Mouse (Mus musculus) limb, embryonic 11.5 days (tissue): Measurements from ENCODE around the gene Ube2q1. TPM values are rescaled to one million over a fixed set of nuclear protein-coding genes. Genes with fewer than 3 reads are reported as not detected.
A peak's percentile ranks its signal among the peaks of the same experiment; 100 is the strongest.

Experiments used
- ATAC-seq: fragments of 200-750 bp; cut with Nextera tagmentation; 2 replicates; pipeline ENCODE4 v1.8.0; 2017; ENCODE audit warnings: low read depth; ENCODE audit not compliant: insufficient number of reproducible peaks, low FRiP score, low TSS enrichment
- DNase-seq: peaks from one replicate; pipeline ENCODE4 v3.0.0-alpha.2; 2015; ENCODE audit warnings: low spot score
- H3K27ac ChIP-seq: fragments of 300-500 bp; sonication (generic); replicated peaks from 2 replicates; pipeline ENCODE4 v1.5.1; 2014; ENCODE audit warnings: low read depth, mild to moderate bottlenecking, low read length
- H3K27me3 ChIP-seq: fragments of 300-500 bp; sonication (generic); 2 replicates; pipeline ENCODE4 v1.6.1; 2014; ENCODE audit warnings: mild to moderate bottlenecking, low read length, mixed read lengths; ENCODE audit not compliant: control insufficient read depth, insufficient read depth
- H3K36me3 ChIP-seq: fragments of 300-500 bp; sonication (generic); 2 replicates; pipeline ENCODE4 v1.6.1; 2014; ENCODE audit warnings: mild to moderate bottlenecking, low read length, moderate library complexity, mixed read lengths; ENCODE audit not compliant: control insufficient read depth, insufficient read depth
- H3K4me1 ChIP-seq: fragments of 300-500 bp; sonication (generic); 2 replicates; pipeline ENCODE4 v1.6.1; 2014; ENCODE audit warnings: low read length, mixed read lengths; ENCODE audit not compliant: control insufficient read depth, insufficient read depth
- H3K4me2 ChIP-seq: fragments of 300-500 bp; sonication (generic); 2 replicates; pipeline ENCODE4 v1.6.1; 2014; ENCODE audit warnings: low read depth, mild to moderate bottlenecking, moderate library complexity; ENCODE audit not compliant: severe bottlenecking
- H3K4me3 ChIP-seq: fragments of 300-500 bp; sonication (generic); 2 replicates; pipeline ENCODE4 v1.5.1; 2014; ENCODE audit warnings: low read depth, low read length
- H3K9ac ChIP-seq: fragments of 300-500 bp; sonication (generic); 2 replicates; pipeline ENCODE4 v1.6.1; 2014; ENCODE audit warnings: mild to moderate bottlenecking, low read length
- H3K9me3 ChIP-seq: fragments of 300-500 bp; sonication (generic); 2 replicates; pipeline ENCODE4 v1.6.1; 2016; ENCODE audit warnings: low read length; ENCODE audit not compliant: control insufficient read depth
- WGBS: fragments of 180-500 bp; shearing (Covaris S2); extraction: QIAGEN DNeasy Blood & Tissue Kit; methylation state at CpG from one replicate; pipeline ENCODE4 v1.1.7; 2014; 5-methylcytosine and 5-hydroxymethylcytosine counted together
- polyA plus RNA-seq: library from polyadenylated mRNA; unstranded; fragments of >200 nt; fragmentation: Nextera tagmentation; extraction: Ambion mirVana; gene quantifications from 2 replicates; pipeline ENCODE4 v1.2.1, GENCODE M21; 2014

Ube2q1 gene
- polyA plus RNA-seq, 1 experiment from 2014 or later, result 23.5 TPM

- Histone ChIP-seq H3K4me1 (no peaks in the 10 kb centered on the region), H3K27ac (no peak overlapping the region), H3K4me2 (no peak overlapping the region), H3K27me3 (no peaks in the 10 kb centered on the region), H3K9ac (no peak overlapping the region), H3K9me3 (no peaks in the 10 kb centered on the region), H3K4me3 (no peak overlapping the region), H3K36me3 (no peaks in the 10 kb centered on the region)
- ATAC-seq, result no peak
- WGBS, result 94% methylated on average over 3 of the region's 3 CpGs
- no peak for DNase-seq
Measured at GRCm38 (mm10) chr3:89807171-89807570, 33.8 kb downstream of the Ube2q1 start.

- WGBS, result 79% methylated on average over 5 of the region's 5 CpGs
- Histone ChIP-seq H3K4me3 (no peak overlapping the region), H3K27ac (no peak overlapping the region), H3K36me3 (no peaks in the 10 kb centered on the region), H3K27me3 (no peaks in the 10 kb centered on the region), H3K4me1 (no peaks in the 10 kb centered on the region), H3K9ac (no peak overlapping the region), H3K4me2 (no peak overlapping the region), H3K9me3 (no peaks in the 10 kb centered on the region)
- no peak for ATAC-seq
- DNase-seq, result no peak
Measured at GRCm38 (mm10) chr3:89807881-89808280, 34.5 kb downstream of the Ube2q1 start.

- Histone ChIP-seq H3K27me3 (no peaks in the 10 kb centered on the region), H3K4me3 (no peak overlapping the region), H3K9me3 (no peaks in the 10 kb centered on the region), H3K4me1 (no peaks in the 10 kb centered on the region), H3K36me3 (no peaks in the 10 kb centered on the region), H3K9ac (no peak overlapping the region), H3K4me2 (no peak overlapping the region), H3K27ac (no peak overlapping the region)
- DNase-seq (no peak), ATAC-seq (no peak)
- 50% methylated on average over 9 of the region's 9 CpGs for WGBS
Measured at GRCm38 (mm10) chr3:89808638-89809037, 35.2 kb downstream of the Ube2q1 start.

GRCm38 (mm10) chr3:89810841-89811240 lies 37.4 kb downstream of the Ube2q1 start:
- H3K9me3 ChIP-seq, result no peaks in the 10 kb centered on the region
- ATAC-seq, result no peak
- DNase-seq, result no peak
- H3K4me1 ChIP-seq, result no peaks in the 10 kb centered on the region
- H3K9ac ChIP-seq, result no peak overlapping the region
- H3K36me3 ChIP-seq, result no peaks in the 10 kb centered on the region
- H3K4me2 ChIP-seq, result no peak overlapping the region
- no peaks in the 10 kb centered on the region for H3K27me3 ChIP-seq
- H3K4me3 ChIP-seq, result no peak overlapping the region
- no peak overlapping the region for H3K27ac ChIP-seq

GRCm38 (mm10) chr3:89812166-89812565 lies 38.8 kb downstream of the Ube2q1 start:
- no peak overlapping the region for H3K4me3 ChIP-seq

GRCm38 (mm10) chr3:89814051-89814450 lies 40.6 kb downstream of the Ube2q1 start:
- DNase-seq, result no peak
- Histone ChIP-seq H3K27me3 (no peaks in the 10 kb centered on the region), H3K9me3 (no peaks in the 10 kb centered on the region), H3K4me2 (no peak overlapping the region), H3K4me1 (no peaks in the 10 kb centered on the region), H3K36me3 (no peaks in the 10 kb centered on the region), H3K4me3 (no peak overlapping the region), H3K9ac (no peak overlapping the region), H3K27ac (no peak overlapping the region)
- ATAC-seq, result no peak
- 73% methylated on average over 7 of the region's 7 CpGs for WGBS

More at GRCm38 (mm10) chr3:89812166-89812565, 38.8 kb downstream of the Ube2q1 start:
- Histone ChIP-seq H3K9ac (no peak overlapping the region), H3K4me1 (no peaks in the 10 kb centered on the region), H3K27ac (no peak overlapping the region), H3K9me3 (no peaks in the 10 kb centered on the region), H3K4me2 (no peak overlapping the region), H3K27me3 (no peaks in the 10 kb centered on the region), H3K36me3 (no peaks in the 10 kb centered on the region)
- ATAC-seq (no peak), DNase-seq (no peak)
- WGBS, result 68% methylated on average over 3 of the region's 3 CpGs

- no peak overlapping the region for H3K4me2 ChIP-seq
- DNase-seq (peak; percentile 42), ATAC-seq (no peak)
- no peaks in the 10 kb centered on the region for H3K27me3 ChIP-seq
- no peaks in the 10 kb centered on the region for H3K36me3 ChIP-seq
- H3K9me3 ChIP-seq, result no peaks in the 10 kb centered on the region
- no peak overlapping the region for H3K27ac ChIP-seq
- H3K9ac ChIP-seq, result no peak overlapping the region
- H3K4me1 ChIP-seq, result no peaks in the 10 kb centered on the region
- no peak overlapping the region for H3K4me3 ChIP-seq
- WGBS, result 66% methylated on average over 4 of the region's 4 CpGs
Measured at GRCm38 (mm10) chr3:89817056-89817455, 43.6 kb downstream of the Ube2q1 start.

GRCm38 (mm10) chr3:89818605-89819004 lies 45.2 kb downstream of the Ube2q1 start:
- Histone ChIP-seq H3K4me2 (no peak overlapping the region), H3K9me3 (no peaks in the 10 kb centered on the region), H3K9ac (no peak overlapping the region), H3K4me1 (no peaks in the 10 kb centered on the region), H3K27me3 (no peaks in the 10 kb centered on the region), H3K36me3 (no peaks in the 10 kb centered on the region), H3K27ac (no peak overlapping the region), H3K4me3 (no peak overlapping the region)
- 77% methylated on average over 3 of the region's 3 CpGs for WGBS
- DNase-seq, result no peak
- no peak for ATAC-seq

- ATAC-seq, result no peak
- WGBS, result 72% methylated on average over 7 of the region's 7 CpGs
- no peaks in the 10 kb centered on the region for H3K27me3 ChIP-seq
- no peaks in the 10 kb centered on the region for H3K36me3 ChIP-seq
- no peaks in the 10 kb centered on the region for H3K4me1 ChIP-seq
- H3K9me3 ChIP-seq, result no peaks in the 10 kb centered on the region
- no peak overlapping the region for H3K9ac ChIP-seq
- no peak overlapping the region for H3K4me3 ChIP-seq
- no peak for DNase-seq
- no peak overlapping the region for H3K4me2 ChIP-seq
- H3K27ac ChIP-seq, result no peak overlapping the region
Measured at GRCm38 (mm10) chr3:89819897-89820296, 46.5 kb downstream of the Ube2q1 start.
